Mouse (Mus musculus) myocyte (in vitro differentiated cells): ENCODE data around the gene Tmem11. TPM values are rescaled to one million over a fixed set of nuclear protein-coding genes. Genes with fewer than 3 reads are reported as not detected.

ENCODE experiments used
- H3K27me3 ChIP-seq: one replicate; pipeline ENCODE4 v1.6.1; 2011; ENCODE audit not compliant: control insufficient read depth, insufficient read depth, insufficient read length
- H3K36me3 ChIP-seq: one replicate; pipeline ENCODE4 v1.6.1; 2011; ENCODE audit not compliant: control insufficient read depth, insufficient read depth
- H3K4me2 ChIP-seq: one replicate; pipeline ENCODE4 v1.6.1; 2011; ENCODE audit warnings: low read depth, control low read depth
- H3K4me3 ChIP-seq: one replicate; pipeline ENCODE4 v1.5.1; 2011; ENCODE audit warnings: mild to moderate bottlenecking, control low read depth, moderate library complexity
- H3K79me2 ChIP-seq: one replicate; pipeline ENCODE4 v1.6.1; 2011; ENCODE audit not compliant: control insufficient read depth, insufficient read depth
- H3ac ChIP-seq: one replicate; pipeline ENCODE4 v1.6.1; 2011; ENCODE audit not compliant: control insufficient read depth, insufficient read length
- CEBPB ChIP-seq: IDR thresholded peaks from 2 replicates; pipeline ENCODE4 v1.6.1; 2011; ENCODE audit warnings: mild to moderate bottlenecking, moderate library complexity; ENCODE audit not compliant: poor library complexity, insufficient read depth, severe bottlenecking
- E2F4 ChIP-seq: IDR thresholded peaks from one replicate; pipeline ENCODE4 v1.6.1; 2011; ENCODE audit warnings: mild to moderate bottlenecking, control low read depth, moderate library complexity; ENCODE audit not compliant: insufficient read depth
- MAX ChIP-seq: IDR thresholded peaks from one replicate; pipeline ENCODE4 v1.6.1; 2011; ENCODE audit warnings: low read depth, mild to moderate bottlenecking, control low read depth
- MYOD1 ChIP-seq, 3 experiments: IDR thresholded peaks; one replicate each; pipeline ENCODE4 v1.6.1; 2011; ENCODE audit warnings: control low read depth in 2 of 3, low read depth in 2 of 3, mild to moderate bottlenecking in 2 of 3, moderate library complexity in 1 of 3; ENCODE audit not compliant: insufficient read length in 2 of 3, control insufficient read depth in 1 of 3
- MYOG ChIP-seq, 3 experiments: IDR thresholded peaks; one replicate each; pipeline ENCODE4 v1.6.1; 2011; ENCODE audit warnings: control low read depth in 2 of 3, low read depth in 2 of 3, mild to moderate bottlenecking in 2 of 3; ENCODE audit not compliant: insufficient read length in 2 of 3, control insufficient read depth in 1 of 3, insufficient read depth in 1 of 3
- POLR2A ChIP-seq: IDR thresholded peaks from one replicate; pipeline ENCODE4 v1.6.1; 2011; ENCODE audit warnings: low read depth, mild to moderate bottlenecking, control low read depth, moderate library complexity; ENCODE audit not compliant: insufficient read length
- POLR2AphosphoS2 ChIP-seq: IDR thresholded peaks from one replicate; pipeline ENCODE4 v1.6.1; 2011; ENCODE audit warnings: low read depth, control low read depth; ENCODE audit not compliant: insufficient read length
- REST ChIP-seq: IDR thresholded peaks from one replicate; pipeline ENCODE4 v1.6.1; 2011; ENCODE audit warnings: mild to moderate bottlenecking, control low read depth, moderate library complexity; ENCODE audit not compliant: insufficient read depth, insufficient read length
- SRF ChIP-seq: IDR thresholded peaks from one replicate; pipeline ENCODE4 v1.6.1; 2011; ENCODE audit warnings: low read depth; ENCODE audit not compliant: control insufficient read depth, insufficient read length
- TCF12 ChIP-seq: IDR thresholded peaks from one replicate; pipeline ENCODE4 v1.6.1; 2011; ENCODE audit warnings: mild to moderate bottlenecking, control low read depth; ENCODE audit not compliant: poor library complexity, insufficient read depth, severe bottlenecking
- TCF3 ChIP-seq: IDR thresholded peaks from one replicate; pipeline ENCODE4 v1.6.1; 2011; ENCODE audit warnings: low read depth, control low read depth; ENCODE audit not compliant: insufficient read length
- USF1 ChIP-seq: IDR thresholded peaks from one replicate; pipeline ENCODE4 v1.6.1; 2011; ENCODE audit warnings: low read depth, mild to moderate bottlenecking, control low read depth, moderate library complexity
- polyA plus RNA-seq: library from polyadenylated mRNA; unstranded; fragments of >200 nt; fragmentation: generic; extraction: Trizol; gene quantifications from one replicate; pipeline ENCODE4 v1.2.1, GENCODE M21; 2012; ENCODE audit warnings: missing spikeins

Tmem11 gene
- polyA plus RNA-seq, 1 experiment, result 68.7 TPM

DNA sequence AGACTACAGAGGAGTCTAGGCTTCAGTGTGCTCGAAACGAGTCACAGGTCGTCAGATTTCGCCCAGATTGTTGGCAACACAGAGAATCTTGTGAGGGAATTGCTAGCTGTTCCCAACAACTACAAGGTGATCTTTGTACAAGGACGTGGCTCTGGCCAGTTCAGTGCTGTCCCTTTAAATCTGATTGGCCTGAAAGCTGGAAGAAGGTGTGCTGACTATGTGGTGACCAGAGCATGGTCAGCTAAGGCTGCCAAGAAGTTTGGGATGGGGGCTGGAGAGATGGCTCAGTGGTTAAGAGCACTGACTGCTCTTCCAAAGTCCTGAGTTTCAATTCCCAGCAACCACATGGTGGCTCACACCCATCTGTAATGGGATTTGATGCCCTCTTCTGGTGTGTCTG lies 62.7 kb downstream of the Tmem11 start:
- Histone ChIP-seq H3K4me3 (no peak overlapping the region), H3K4me2 (no peak overlapping the region), H3K79me2 (no peaks in the 10 kb centered on the region), H3ac (no peak overlapping the region), H3K36me3 (no peaks in the 10 kb centered on the region), H3K27me3 (no peaks in the 10 kb centered on the region)
- no peak for TF ChIP-seq MYOD1 (IDR thresholded peaks at IDR 0.05; ENCODE audit: control insufficient read depth in 1 of 3, insufficient read length in 2 of 3, low read depth in 2 of 3)
- no peak for TF ChIP-seq POLR2AphosphoS2
- no peak for TF ChIP-seq REST
- TF ChIP-seq MYOG (IDR thresholded peaks at IDR 0.05; ENCODE audit: control insufficient read depth in 1 of 3, insufficient read depth in 1 of 3, insufficient read length in 2 of 3, low read depth in 2 of 3), result no peak
- no peak for TF ChIP-seq USF1
- no peak for TF ChIP-seq SRF
- no peak for TF ChIP-seq POLR2A
- no peak for TF ChIP-seq E2F4
- TF ChIP-seq CEBPB, result no peak
- TF ChIP-seq TCF3, result no peak
- TF ChIP-seq MAX, result no peak
- TF ChIP-seq TCF12, result no peak

Other genes with a start within 250 kb of the Tmem11 start
- gene Llgl1, start 179.5 kb downstream of the Tmem11 start, polyA plus RNA-seq, result 33.4 TPM
- 247 TPM for gene Flii, start 152.0 kb downstream of the Tmem11 start, polyA plus RNA-seq
- gene Mief2, start 150.9 kb downstream of the Tmem11 start, polyA plus RNA-seq, result 49.7 TPM
- 5.7 TPM for gene Top3a, start 101.9 kb downstream of the Tmem11 start, polyA plus RNA-seq
- gene Smcr8, start 101.7 kb downstream of the Tmem11 start, polyA plus RNA-seq, result 9.2 TPM
- gene Shmt1, start 67.6 kb downstream of the Tmem11 start, polyA plus RNA-seq, result 6.6 TPM
- 51.2 TPM for gene Dhrs7b, start 48.6 kb downstream of the Tmem11 start, polyA plus RNA-seq
- gene Natd1, start 35.5 kb upstream of the Tmem11 start, polyA plus RNA-seq, result 20.0 TPM
- 68.5 TPM for gene Map2k3, start 52.8 kb upstream of the Tmem11 start, polyA plus RNA-seq
- 12.5 TPM for gene Kcnj12, start 143.3 kb upstream of the Tmem11 start, polyA plus RNA-seq
- gene Tnfrsf13b, start 247.5 kb upstream of the Tmem11 start, polyA plus RNA-seq, result 0.04 TPM